Mouse (Mus musculus) regulatory T cell (primary cell): ENCODE results near the gene Stard3.

ENCODE experiments used
- in situ Hi-C: fragments of 300-600 bp; cut with MboI, MseI; formaldehyde crosslinking; loops from one replicate; pipeline ENCODE4 v1.15.1; 2025; ENCODE audit warnings: high pct_unique_total_duplicates

Gene Stard3

DNA sequence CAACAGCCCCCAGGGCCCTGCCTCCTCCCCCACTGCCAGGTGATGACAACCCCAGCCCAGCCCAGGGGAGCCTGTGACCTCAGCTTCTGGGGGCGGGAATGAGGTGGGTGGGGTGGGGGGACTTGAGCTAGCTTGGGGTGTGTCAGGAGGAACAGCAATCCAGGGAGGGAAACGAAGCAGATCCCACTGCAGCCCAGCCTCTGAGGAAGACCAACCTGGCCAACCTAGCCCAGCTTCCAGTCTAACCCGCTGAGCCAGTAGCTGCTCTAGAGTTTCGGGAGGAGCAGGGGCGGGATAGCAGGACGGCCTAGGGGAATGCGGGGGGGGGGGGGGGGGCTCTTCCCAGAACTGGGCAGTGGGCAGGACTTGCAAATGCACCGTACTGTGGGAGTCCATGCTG lies 33.9 kb downstream of the Stard3 start:
- in situ Hi-C loops: no loop called here

GRCm38 (mm10) chr11:98392645-98393044 lies 34.5 kb downstream of the Stard3 start:
- in situ Hi-C loops: no loop called here

GRCm38 (mm10) chr11:98393317-98393716 lies 35.1 kb downstream of the Stard3 start:
- in situ Hi-C loops: no loop called here

DNA sequence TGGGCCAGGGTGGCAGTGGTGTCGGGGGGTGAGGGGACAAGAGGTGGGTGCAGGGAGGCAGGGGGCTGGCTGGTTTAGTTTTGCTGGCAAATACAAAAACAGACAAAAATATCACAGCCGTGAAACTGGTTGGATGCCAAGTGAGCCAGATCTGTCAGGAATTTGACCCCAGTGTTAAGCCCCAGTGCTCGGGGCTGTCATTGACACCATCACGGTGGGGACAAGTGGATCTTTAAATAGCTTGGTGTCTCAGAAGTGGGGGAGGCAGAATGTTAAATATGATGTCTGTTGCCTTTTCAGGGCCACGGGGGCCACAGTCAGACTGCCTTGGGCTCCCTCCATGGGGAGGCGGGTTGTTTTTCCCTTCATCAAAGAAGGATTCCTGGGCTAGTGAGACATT lies 36.1 kb downstream of the Stard3 start:
- in situ Hi-C loops: no loop called here

DNA sequence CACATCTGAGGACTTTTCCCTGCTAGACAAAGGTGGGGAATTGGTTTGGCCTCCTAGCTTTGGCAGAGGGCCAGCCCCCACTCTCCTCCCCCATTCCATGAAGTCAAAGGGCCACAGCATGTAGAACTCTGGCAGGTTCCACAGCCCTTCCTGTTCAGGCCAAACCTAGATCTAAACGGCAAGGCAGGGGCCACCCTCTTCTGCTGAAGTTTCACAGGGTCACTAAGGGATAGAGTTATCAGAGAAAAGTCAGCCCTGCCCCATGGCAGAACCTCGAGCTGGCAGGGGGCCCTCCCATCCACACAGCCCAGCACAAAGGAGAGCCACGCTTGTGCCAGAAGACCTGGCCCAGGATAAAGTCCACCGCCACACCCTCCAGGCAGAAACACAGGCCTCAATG lies 36.9 kb downstream of the Stard3 start:
- in situ Hi-C loops: no loop called here

DNA sequence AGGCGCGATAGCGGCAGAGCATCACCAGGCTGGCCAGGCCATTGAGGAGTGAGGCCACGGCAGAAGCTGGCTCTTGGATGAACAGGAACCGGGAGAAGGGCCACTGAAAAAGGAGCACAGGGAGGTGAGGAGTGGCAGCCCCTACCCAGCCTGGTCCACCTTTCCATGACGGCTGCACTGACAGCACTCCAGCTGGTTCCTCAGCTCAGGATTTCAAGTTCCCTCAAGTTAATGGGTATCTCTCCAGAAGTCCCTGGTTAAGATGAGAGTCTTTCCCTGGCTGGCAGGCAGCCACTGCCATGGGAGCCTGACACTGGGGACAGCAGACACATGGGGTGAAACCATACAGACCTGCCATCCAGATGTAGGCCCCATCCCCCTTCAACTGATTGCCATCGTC lies 39.8 kb downstream of the Stard3 start:
- in situ Hi-C loops: no loop called here

- in situ Hi-C loops: no loop called here
These were observed 42.1 kb downstream of the Stard3 start, which contains the start of gene Pgap3 for GRCm38 (mm10) chr11:98400161-98400726. Pgap3 (minus strand) TSS chr11:98400490.

- in situ Hi-C loops: no loop called here
These were observed 42.6 kb downstream of the Stard3 start for GRCm38 (mm10) chr11:98400816-98401215.

DNA sequence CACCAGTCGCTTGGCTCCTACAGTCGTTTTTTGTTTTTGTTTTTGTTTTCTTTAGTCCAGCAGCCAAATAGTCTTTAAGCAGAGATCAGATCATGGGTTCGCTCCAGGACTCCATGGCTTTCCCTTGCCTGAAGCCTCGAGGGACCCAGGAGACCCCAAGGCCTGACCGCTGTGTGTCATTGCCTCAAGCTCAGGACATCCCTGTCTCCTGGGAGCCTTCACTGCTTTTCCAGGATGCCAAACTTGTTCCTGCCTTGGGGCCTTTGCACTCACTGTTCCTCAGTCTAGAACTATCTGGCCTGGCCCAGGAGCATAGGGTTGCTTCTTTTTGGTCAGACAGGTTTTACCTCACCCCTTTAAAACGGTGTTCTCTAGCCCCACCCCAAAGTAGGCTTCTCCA lies 48.5 kb downstream of the Stard3 start:
- in situ Hi-C loops: no loop called here

GRCm38 (mm10) chr11:98408872-98409271 lies 50.7 kb downstream of the Stard3 start:
- in situ Hi-C loops: no loop called here

GRCm38 (mm10) chr11:98409341-98409822 lies 51.2 kb downstream of the Stard3 start:
- in situ Hi-C loops: no loop called here

DNA sequence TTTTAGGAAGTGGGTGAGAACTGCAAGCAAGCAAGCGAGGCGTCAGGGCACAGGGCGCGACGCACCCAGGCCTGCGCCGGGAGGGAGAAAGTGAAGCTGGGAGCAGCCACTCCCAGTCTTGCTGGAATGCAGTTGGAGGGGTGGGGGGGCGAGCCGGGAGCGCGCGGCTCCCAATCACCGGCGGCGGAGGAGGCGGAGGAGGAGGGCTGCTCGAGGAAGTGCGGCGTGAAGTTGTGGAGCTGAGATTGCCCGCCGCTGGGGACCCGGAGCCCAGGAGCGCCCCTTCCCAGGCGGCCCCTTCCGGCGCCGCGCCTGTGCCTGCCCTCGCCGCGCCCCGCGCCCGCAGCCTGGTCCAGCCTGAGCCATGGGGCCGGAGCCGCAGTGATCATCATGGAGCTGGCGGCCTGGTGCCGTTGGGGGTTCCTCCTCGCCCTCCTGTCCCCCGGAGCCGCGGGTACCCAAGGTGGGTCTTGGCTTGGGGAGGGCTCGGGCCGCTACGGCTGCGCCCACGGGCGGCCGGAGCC lies 54.2 kb downstream of the Stard3 start, which contains the start of gene Erbb2:
Erbb2 (plus strand) TSS at position 198 of the 524 bp plus-strand sequence.
- in situ Hi-C loops: no loop called here

DNA sequence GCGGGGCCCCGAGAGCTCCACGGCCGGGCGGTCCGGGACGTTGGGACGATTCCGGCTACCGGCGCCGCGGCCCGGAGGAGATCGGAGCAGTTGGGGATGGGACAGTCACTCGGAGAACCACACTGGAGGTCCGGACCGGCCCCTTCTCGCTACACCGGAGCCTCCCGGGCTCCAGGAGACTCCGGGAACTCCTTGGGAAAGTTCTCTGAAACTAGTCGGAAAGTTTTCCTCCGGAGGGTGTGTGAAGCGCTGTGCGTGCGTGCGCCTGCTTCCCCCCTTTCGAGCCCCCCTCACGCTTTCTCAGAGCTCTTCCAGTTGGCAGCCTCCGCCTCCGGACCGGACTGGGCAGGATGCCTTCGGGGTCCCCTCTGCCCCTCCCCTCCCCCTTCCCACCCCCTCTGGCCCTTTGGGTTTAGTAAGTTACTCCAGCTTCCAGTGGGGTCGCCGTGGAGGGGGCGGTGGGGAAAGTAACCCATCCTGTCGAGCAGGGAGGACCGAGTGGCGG lies 54.7 kb downstream of the Stard3 start:
- in situ Hi-C loops: no loop called here

DNA sequence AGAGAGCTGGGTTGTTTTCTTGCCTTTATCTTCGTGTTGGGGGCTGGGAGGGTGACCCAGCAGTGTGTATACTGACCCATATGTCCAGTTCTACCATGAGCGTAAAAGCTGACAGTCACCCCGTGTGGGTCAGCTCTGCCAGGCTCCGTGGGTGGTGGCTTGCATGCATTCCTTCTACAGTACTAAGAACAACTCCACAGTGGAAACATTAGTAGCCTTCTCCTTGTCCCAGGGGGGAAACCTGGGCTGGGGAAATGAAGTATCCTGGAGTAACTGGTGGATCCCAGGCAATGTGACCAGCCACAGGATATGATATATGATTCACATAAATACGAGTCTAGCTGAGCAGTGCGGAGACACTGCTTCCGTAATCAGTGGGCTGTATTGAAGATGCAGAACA lies 55.6 kb downstream of the Stard3 start:
- in situ Hi-C loops: no loop called here

- in situ Hi-C loops: no loop called here
These were observed 56.0 kb downstream of the Stard3 start for GRCm38 (mm10) chr11:98414162-98414561.

GRCm38 (mm10) chr11:98417074-98417473 lies 58.9 kb downstream of the Stard3 start:
- in situ Hi-C loops: no loop called here

DNA sequence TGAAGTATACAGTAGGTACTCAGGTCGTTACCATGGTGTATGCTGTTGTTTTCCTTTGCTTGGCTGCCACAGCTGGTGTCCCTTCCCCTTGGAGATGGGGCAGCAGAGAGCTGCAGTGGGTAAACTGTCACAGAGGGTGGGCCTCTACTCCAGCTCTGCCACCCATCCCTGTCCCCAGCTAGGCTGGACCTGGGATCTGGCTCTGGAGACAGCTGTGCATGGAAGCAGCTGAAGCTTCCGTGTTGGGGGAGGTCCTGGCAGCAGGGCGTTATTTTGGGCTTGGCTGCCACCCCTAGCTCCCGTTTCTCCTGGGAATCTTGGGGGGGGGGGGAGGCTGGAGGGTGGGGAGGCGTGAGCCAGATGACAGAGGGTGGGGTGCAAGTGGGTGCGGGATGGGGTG lies 60.1 kb downstream of the Stard3 start:
- in situ Hi-C loops: no loop called here

GRCm38 (mm10) chr11:98418939-98419547 lies 60.9 kb downstream of the Stard3 start:
- in situ Hi-C loops: no loop called here

DNA sequence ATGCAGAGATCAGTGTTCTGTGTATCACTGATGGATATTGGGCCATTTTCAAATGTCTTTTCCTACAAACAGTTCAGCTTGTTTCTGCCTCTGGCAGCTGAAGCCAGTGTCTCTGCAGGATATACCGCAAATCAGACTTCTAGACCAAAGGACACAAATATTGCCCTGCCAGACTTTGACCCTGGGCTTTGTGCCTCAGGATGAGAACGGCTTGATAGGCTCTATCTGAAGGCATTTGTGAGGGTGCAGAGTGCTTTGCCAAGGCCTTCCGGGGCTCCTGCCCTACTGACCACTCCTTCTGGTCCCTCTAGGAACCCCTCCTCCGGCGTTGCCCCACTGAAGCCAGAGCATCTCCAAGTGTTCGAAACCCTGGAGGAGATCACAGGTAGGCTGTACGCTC lies 68.4 kb downstream of the Stard3 start:
- in situ Hi-C loops: no loop called here

- in situ Hi-C loops: no loop called here
These were observed 70.3 kb downstream of the Stard3 start for GRCm38 (mm10) chr11:98428436-98428835.
